In the genomic region with DNA sequence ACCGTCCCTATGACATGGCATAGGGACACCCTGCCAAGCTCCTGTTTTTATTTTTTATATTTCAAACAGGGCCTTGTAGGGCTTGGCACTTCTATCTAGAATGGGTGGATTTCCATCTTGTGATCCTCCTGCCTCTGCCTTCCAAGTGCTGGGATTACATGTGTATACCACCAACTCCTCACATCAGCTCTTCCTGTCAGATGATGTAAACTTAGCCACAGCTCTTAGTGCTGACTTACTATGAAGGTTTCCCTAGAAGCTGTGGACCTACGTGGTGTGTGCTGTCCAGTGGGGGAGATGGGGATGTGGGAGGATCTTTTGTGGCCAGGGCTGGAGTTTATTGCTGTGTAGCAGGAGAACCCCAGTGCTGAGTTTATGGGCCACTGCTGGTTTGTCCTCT, we compare ENCODE assay signal across 9 mouse cellular contexts. TPM values are rescaled to one million over a fixed set of nuclear protein-coding genes. Genes with fewer than 3 reads are reported as not detected.
A peak's percentile ranks its signal among the peaks of the same experiment; 100 is the strongest.
DNase-seq lines count a peak whose midpoint lies in the region; ATAC-seq and TF ChIP-seq lines count a peak whose summit lies in the region.
"Had no signal": no experiment of that assay in that cellular context is flagged by ENCODE, and none has a peak within 500 bp of the region (broad histone marks: within the 10 kb centered on the region; RNA-seq: fewer than 3 reads in every experiment).

No protein-coding gene starts in this region.

- H3K4me3 ChIP-seq in forebrain, embryonic 10.5 days = peak overlapping the region; percentile 32
- H3K4me3 ChIP-seq in forebrain, postnatal 0 days (ENCODE audit: low read depth, low read length) = no peak overlapping the region
- no peak overlapping the region for H3K4me3 ChIP-seq in left cerebral cortex, adult 2 months
- no peak overlapping the region for H3K4me3 ChIP-seq in embryonic facial prominence, embryonic 12.5 days
- no peak overlapping the region for H3K4me3 ChIP-seq in midbrain, embryonic 13.5 days (replicated peaks)

- ATAC-seq in forebrain, postnatal 0 days = no peak
- no peak for ATAC-seq in embryonic facial prominence, embryonic 12.5 days (ENCODE audit: insufficient number of reproducible peaks, insufficient read depth, low FRiP score, low TSS enrichment)
- ATAC-seq in midbrain, embryonic 13.5 days = no peak

- no peaks in the 10 kb centered on the region for H3K36me3 ChIP-seq in forebrain, embryonic 10.5 days (replicated peaks)
- H3K36me3 ChIP-seq in forebrain, postnatal 0 days (ENCODE audit: insufficient read depth) = no peaks in the 10 kb centered on the region
- H3K36me3 ChIP-seq in embryonic facial prominence, embryonic 12.5 days = no peaks in the 10 kb centered on the region
- no peaks in the 10 kb centered on the region for H3K36me3 ChIP-seq in midbrain, embryonic 13.5 days

- no peaks in the 10 kb centered on the region for H3K27me3 ChIP-seq in forebrain, embryonic 10.5 days (ENCODE audit: poor library complexity, severe bottlenecking)
- H3K27me3 ChIP-seq in forebrain, postnatal 0 days (ENCODE audit: insufficient read depth, low read length) = no peaks in the 10 kb centered on the region
- H3K27me3 ChIP-seq in embryonic facial prominence, embryonic 12.5 days = no peaks in the 10 kb centered on the region
- no peaks in the 10 kb centered on the region for H3K27me3 ChIP-seq in midbrain, embryonic 13.5 days

- peak overlapping the region; percentile 84 for H3K27ac ChIP-seq in forebrain, embryonic 10.5 days
- no peak overlapping the region for H3K27ac ChIP-seq in forebrain, postnatal 0 days (ENCODE audit: low read depth, low read length)
- peak overlapping the region; percentile 63; the same call in 1 of the 2 replicates for H3K27ac ChIP-seq in left cerebral cortex, adult 2 months
- H3K27ac ChIP-seq in embryonic facial prominence, embryonic 12.5 days = 0 out of 2 replicates have a peak overlapping the region, but pooled peaks have one; percentile 7
- peak overlapping the region; percentile 76 for H3K27ac ChIP-seq in midbrain, embryonic 13.5 days

- TF ChIP-seq CTCF in forebrain, postnatal 0 days (IDR thresholded peaks at IDR 0.05; ENCODE audit: low read depth) = no peak
- TF ChIP-seq CTCF in left cerebral cortex, adult 2 months (IDR thresholded peaks at IDR 0.05) = no peak

- intact Hi-C loops in left cerebral cortex, adult 2 months (cut with DNase I) = no loop called here
- intact Hi-C loops in left cerebral cortex, postnatal 4 days (cut with DNase I) = no loop called here

- H3K9ac ChIP-seq in forebrain, postnatal 0 days = no peak overlapping the region
- no peak overlapping the region for H3K9ac ChIP-seq in embryonic facial prominence, embryonic 12.5 days
- no peak overlapping the region for H3K9ac ChIP-seq in midbrain, embryonic 13.5 days (replicated peaks)
- H3K9ac ChIP-seq: lung, embryonic 14.5 days had no signal

- no peak overlapping the region for H3K4me2 ChIP-seq in forebrain, postnatal 0 days (ENCODE audit: low read depth)
- H3K4me2 ChIP-seq in embryonic facial prominence, embryonic 12.5 days (replicated peaks) = no peak overlapping the region
- no peak overlapping the region for H3K4me2 ChIP-seq in midbrain, embryonic 13.5 days (replicated peaks)
- H3K4me2 ChIP-seq: lung, embryonic 14.5 days had no signal

- H3K9me3 ChIP-seq in forebrain, embryonic 10.5 days = no peaks in the 10 kb centered on the region
- no peaks in the 10 kb centered on the region for H3K9me3 ChIP-seq in forebrain, postnatal 0 days (ENCODE audit: low read length)
- no peaks in the 10 kb centered on the region for H3K9me3 ChIP-seq in embryonic facial prominence, embryonic 12.5 days
- H3K9me3 ChIP-seq in midbrain, embryonic 13.5 days = no peaks in the 10 kb centered on the region

- DNase-seq in forebrain, embryonic 10.5 days (ENCODE audit: extremely low spot score, low spot score) = no peak
- DNase-seq in forebrain, postnatal 0 days = no peak
- DNase-seq in left cerebral cortex, adult 2 months (ENCODE audit: extremely low spot score in 1 of 2, low spot score in 2 of 2) = no peak
- no peak for DNase-seq in left cerebral cortex, postnatal 4 days
- no peak for DNase-seq in cerebellum, adult 18-20 months
- no peak for DNase-seq in left cerebral cortex, adult 18-20 months (ENCODE audit: low spot score in 2 of 2)

- H3K4me1 ChIP-seq in forebrain, embryonic 10.5 days = peaks cover 49% of the 10 kb centered on the region
- 0 out of 2 replicates have a peak, but pooled peaks cover 9% of the 10 kb centered on the region for H3K4me1 ChIP-seq in forebrain, postnatal 0 days (ENCODE audit: insufficient read depth)
- H3K4me1 ChIP-seq in embryonic facial prominence, embryonic 12.5 days = peaks cover 21% of the 10 kb centered on the region
- H3K4me1 ChIP-seq in midbrain, embryonic 13.5 days (replicated peaks) = peaks cover 38% of the 10 kb centered on the region

- 49% methylated on average over 2 of the region's 2 CpGs for WGBS in forebrain, embryonic 10.5 days
- 19% methylated on average over 2 of the region's 2 CpGs for WGBS in forebrain, postnatal 0 days
- WGBS in embryonic facial prominence, embryonic 12.5 days = 50% methylated on average over 2 of the region's 2 CpGs
- WGBS in midbrain, embryonic 13.5 days = 34% methylated on average over 2 of the region's 2 CpGs

RNA-seq across cellular contexts. Expression of gene Ncoa3, which starts 8.9 kb away (rescaled TPM):
- 14.3 and 15.7 TPM in 2 replicates for polyA plus RNA-seq in forebrain, embryonic 10.5 days (2016; fragmentation: Nextera tagmentation; extraction: Ambion mirVana)
- 19.8 and 24.1 TPM in 2 replicates for total RNA-seq in forebrain, postnatal 0 days (2014; rRNA removed)
- 6.6 and 9.8 TPM in 2 replicates for polyA plus RNA-seq in forebrain, postnatal 0 days (2015; fragmentation: Nextera tagmentation; extraction: Ambion mirVana)
- total RNA-seq in left cerebral cortex, adult 2 months (2021) = 10 to 100 TPM; 32.5 to 37.9 TPM
- 10 to 100 TPM; 36.0 to 41.3 TPM for total RNA-seq in left cerebral cortex, postnatal 4 days (2021)
- 16.6 and 17.4 TPM in 2 replicates for polyA plus RNA-seq in embryonic facial prominence, embryonic 12.5 days (2016; fragmentation: Nextera tagmentation; extraction: Ambion mirVana)
- 14.3 and 14.4 TPM in 2 replicates for polyA plus RNA-seq in midbrain, embryonic 13.5 days (2015; fragmentation: Nextera tagmentation; extraction: Ambion mirVana)
- total RNA-seq in left cerebral cortex, adult 18-20 months (2021) = 10 to 100 TPM; 35.8 to 38.7 TPM
